Mouse (Mus musculus): ENCODE results near the gene Ptcd1. TPM values are rescaled to one million over a fixed set of nuclear protein-coding genes. Genes with fewer than 3 reads are reported as not detected.
A peak's percentile ranks its signal among the peaks of the same experiment; 100 is the strongest.

Gene Ptcd1
- total and polyA plus RNA-seq, 3 experiments, result 21.0 to 22.3 TPM; not detected in 1

- Histone ChIP-seq H3K4me3 (ENCODE audit: control insufficient read depth in 1 of 2, insufficient read depth in 1 of 2, low read depth in 2 of 2, low read length in 2 of 2) (peak overlapping the region; percentile 85 to 95), H3K27ac (ENCODE audit: control insufficient read depth, low read depth, low read length) (peak overlapping the region; percentile 90), H3K9ac (ENCODE audit: control insufficient read depth, low read depth, low read length, poor library complexity, severe bottlenecking) (peak overlapping the region; percentile 95), H3K4me1 (ENCODE audit: control insufficient read depth in 1 of 2, insufficient read depth in 2 of 2, low read length in 2 of 2) (peaks cover 2 to 21% of the 10 kb centered on the region in 2 experiments; a peak in 2 of 4 replicates), H3K9me3 (replicated peaks; ENCODE audit: insufficient read depth, low read length) (no peaks in the 10 kb centered on the region), H3K27me3 (ENCODE audit: control insufficient read depth in 1 of 2, insufficient read depth in 2 of 2, low read length in 2 of 2) (no peaks in the 10 kb centered on the region), H3K79me2 (ENCODE audit: control insufficient read depth, insufficient read depth, low read length, poor library complexity) (peaks cover 44% of the 10 kb centered on the region), H3K36me3 (ENCODE audit: control insufficient read depth in 1 of 2, insufficient read depth in 2 of 2, low read length in 2 of 2) (peaks cover 16 to 21% of the 10 kb centered on the region in 2 experiments)
- TF ChIP-seq BHLHE40 (IDR thresholded peaks at IDR 0.05; ENCODE audit: borderline replicate concordance, low read depth, low read length) (no peak), MAZ (IDR thresholded peaks at IDR 0.05; ENCODE audit: low read depth, low read length) (0 out of 2 replicates have a peak, but pooled peaks have one; percentile 0), TCF12 (IDR thresholded peaks at IDR 0.05; ENCODE audit: low read depth, low read length) (no peak), SMC3 (IDR thresholded peaks at IDR 0.05; ENCODE audit: low read depth, low read length) (no peak)
- peak; percentile 52 for DNase-seq (ENCODE audit: low read depth, low spot score)
Observed at GRCm38 (mm10) chr5:145140611-145141010, 26.3 kb downstream of the Ptcd1 start.

GRCm38 (mm10) chr5:145139571-145140519 is 27.1 kb downstream of the Ptcd1 start, which contains the start of the genes Pdap1 and Bud31:
Gene Pdap1, minus strand, starts transcription at chr5:145140238.
Gene Bud31, plus strand, starts transcription at chr5:145140362.
- H3K9ac ChIP-seq (ENCODE audit: control insufficient read depth, low read depth, low read length, poor library complexity, severe bottlenecking), result peak within 1 kb of the TSS; percentile 95
- no peaks in the 10 kb centered on the region for H3K9me3 ChIP-seq (replicated peaks; ENCODE audit: insufficient read depth, low read length)
- H3K4me1 ChIP-seq (ENCODE audit: control insufficient read depth in 1 of 2, insufficient read depth in 2 of 2, low read length in 2 of 2), result peaks cover 2 to 21% of the 10 kb centered on the region in 2 experiments; a peak in 2 of 4 replicates
- H3K36me3 ChIP-seq (ENCODE audit: control insufficient read depth in 1 of 2, insufficient read depth in 2 of 2, low read length in 2 of 2), result peaks cover 19 to 21% of the 10 kb centered on the region in 2 experiments
- H3K79me2 ChIP-seq (ENCODE audit: control insufficient read depth, insufficient read depth, low read length, poor library complexity), result peaks cover 44% of the 10 kb centered on the region
- H3K27ac ChIP-seq (ENCODE audit: control insufficient read depth, low read depth, low read length), result peak within 1 kb of the TSS; percentile 97
- H3K4me3 ChIP-seq (ENCODE audit: control insufficient read depth in 1 of 2, insufficient read depth in 1 of 2, low read depth in 2 of 2, low read length in 2 of 2), result peak within 1 kb of the TSS; percentile 85 to 95
- DNase-seq (ENCODE audit: low read depth, low spot score), result peak; percentile 96
- no peaks in the 10 kb centered on the region for H3K27me3 ChIP-seq (ENCODE audit: control insufficient read depth in 1 of 2, insufficient read depth in 2 of 2, low read length in 2 of 2)
- peak in 1 of 3 experiments; percentile 31; a peak in 2 of 6 replicates for TF ChIP-seq CTCF (IDR thresholded peaks at IDR 0.05 in 2 of 3, conservative IDR thresholded peaks at IDR 0.05 in 1 of 3; ENCODE audit: control insufficient read depth in 1 of 3, insufficient read depth in 1 of 3, low read depth in 2 of 3, low read length in 3 of 3, poor library complexity in 1 of 3, severe bottlenecking in 1 of 3)
- TF ChIP-seq MAX (IDR thresholded peaks at IDR 0.05; ENCODE audit: low read length), result peak; percentile 100
- peak; percentile 85 for TF ChIP-seq MYC (IDR thresholded peaks at IDR 0.05; ENCODE audit: low read depth, low read length)
- TF ChIP-seq TCF12 (IDR thresholded peaks at IDR 0.05; ENCODE audit: low read depth, low read length), result peak; percentile 84
- TF ChIP-seq EP300 (IDR thresholded peaks at IDR 0.05; ENCODE audit: low read depth in 1 of 2, low read length in 2 of 2), result peak in 1 of 2 experiments; percentile 30; a peak in 1 of 4 replicates
- TF ChIP-seq UBTF (IDR thresholded peaks at IDR 0.05; ENCODE audit: borderline replicate concordance, insufficient read depth, low read depth, low read length), result peak; percentile 94; the same call in 1 of the 2 replicates
- TF ChIP-seq ELF1 (IDR thresholded peaks at IDR 0.05; ENCODE audit: low read depth, low read length), result peak; percentile 69
- TF ChIP-seq USF1 (IDR thresholded peaks at IDR 0.05; ENCODE audit: low read depth, low read length), result 0 out of 2 replicates have a peak, but pooled peaks have one; percentile 25
- TF ChIP-seq BHLHE40 (IDR thresholded peaks at IDR 0.05; ENCODE audit: borderline replicate concordance, low read depth, low read length), result no peak
- TF ChIP-seq RAD21 (IDR thresholded peaks at IDR 0.05; ENCODE audit: low read depth, low read length), result no peak
- no peak for TF ChIP-seq TAL1 (IDR thresholded peaks at IDR 0.05; ENCODE audit: low read length)
- TF ChIP-seq JUND (IDR thresholded peaks at IDR 0.05; ENCODE audit: low read depth, low read length), result peak; percentile 80; the same call in 1 of the 2 replicates
- peak; percentile 76 for TF ChIP-seq MXI1 (IDR thresholded peaks at IDR 0.05; ENCODE audit: low read depth, low read length)
- peak; percentile 22; the same call in 1 of the 2 replicates for TF ChIP-seq NRF1 (IDR thresholded peaks at IDR 0.05; ENCODE audit: insufficient read depth, low read depth, low read length, poor library complexity, severe bottlenecking)
- TF ChIP-seq NELFE (IDR thresholded peaks at IDR 0.05; ENCODE audit: low read depth, low read length), result peak; percentile 90
- peak; percentile 67 for TF ChIP-seq ETS1 (IDR thresholded peaks at IDR 0.05; ENCODE audit: low read depth, low read length)
- peak; percentile 54 to 94; a peak in 2 of 4 replicates for TF ChIP-seq POLR2A (IDR thresholded peaks at IDR 0.05; ENCODE audit: control insufficient read depth in 1 of 2, insufficient read depth in 1 of 2, low read depth in 1 of 2, low read length in 2 of 2, poor library complexity in 1 of 2)
- TF ChIP-seq CHD1 (IDR thresholded peaks at IDR 0.05; ENCODE audit: low read depth, low read length), result no peak
- no peak for TF ChIP-seq ZKSCAN1 (IDR thresholded peaks at IDR 0.05; ENCODE audit: low read depth, low read length)
- TF ChIP-seq ZMIZ1 (IDR thresholded peaks at IDR 0.05; ENCODE audit: low read depth, low read length), result peak; percentile 96
- peak; percentile 91; the same call in 1 of the 2 replicates for TF ChIP-seq POLR2AphosphoS2 (IDR thresholded peaks at IDR 0.05; ENCODE audit: low read length)
- TF ChIP-seq POLR2AphosphoS5 (IDR thresholded peaks at IDR 0.05; ENCODE audit: borderline replicate concordance, low read depth, low read length), result no peak
- peak; percentile 73 for TF ChIP-seq KAT2A (conservative IDR thresholded peaks at IDR 0.05; ENCODE audit: low read depth, low read length)
- TF ChIP-seq SIN3A (IDR thresholded peaks at IDR 0.05; ENCODE audit: low read length), result peak; percentile 80; the same call in 1 of the 2 replicates
- TF ChIP-seq GATA1 (IDR thresholded peaks at IDR 0.05; ENCODE audit: low read depth, low read length), result no peak
- TF ChIP-seq HCFC1 (IDR thresholded peaks at IDR 0.05; ENCODE audit: low read depth, low read length), result peak; percentile 93

All from MEL (cell line).